Mouse (Mus musculus): ENCODE data around the gene Mrpl54. TPM values are rescaled to one million over a fixed set of nuclear protein-coding genes. Genes with fewer than 3 reads are reported as not detected.

Mrpl54 gene
- polyA plus RNA-seq, 1 experiment from 2014 or later: 206 TPM

DNA sequence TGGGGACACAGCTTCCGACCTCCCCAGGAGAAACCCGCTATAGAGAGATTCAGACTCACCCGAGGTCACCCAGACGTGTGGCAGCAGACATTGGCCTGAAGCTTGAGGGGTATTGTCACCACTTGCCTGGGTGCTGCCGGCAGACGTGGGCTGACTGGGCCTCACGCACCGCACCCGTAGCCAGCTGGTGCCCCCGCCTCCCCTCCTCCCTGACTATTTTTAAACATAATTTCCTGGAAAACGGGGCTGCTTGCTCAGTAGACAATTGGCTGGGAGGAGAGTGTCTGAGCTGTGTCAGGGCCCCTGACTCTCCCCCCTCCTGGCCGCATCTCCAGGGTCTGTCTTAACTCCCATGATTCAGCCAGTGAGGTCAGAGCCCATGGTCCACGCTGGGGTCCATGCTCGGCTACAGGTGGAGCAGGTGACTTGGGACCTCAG lies 36.1 kb upstream of the Mrpl54 start:
- Histone ChIP-seq H3K9ac (peak overlapping the region; percentile 31; the same call in 1 of the 2 replicates), H3K4me2 (replicated peaks) (no peak overlapping the region), H3K27ac (no peak overlapping the region), H3K9me3 (no peaks in the 10 kb centered on the region), H3K4me1 (peaks cover 11% of the 10 kb centered on the region), H3K27me3 (no peaks in the 10 kb centered on the region), H3K36me3 (peaks cover 24% of the 10 kb centered on the region), H3K4me3 (no peak overlapping the region)
- 77% methylated on average over 14 of the region's 14 CpGs for WGBS
- no peak for ATAC-seq (ENCODE audit: low FRiP score, low read depth)

DNA sequence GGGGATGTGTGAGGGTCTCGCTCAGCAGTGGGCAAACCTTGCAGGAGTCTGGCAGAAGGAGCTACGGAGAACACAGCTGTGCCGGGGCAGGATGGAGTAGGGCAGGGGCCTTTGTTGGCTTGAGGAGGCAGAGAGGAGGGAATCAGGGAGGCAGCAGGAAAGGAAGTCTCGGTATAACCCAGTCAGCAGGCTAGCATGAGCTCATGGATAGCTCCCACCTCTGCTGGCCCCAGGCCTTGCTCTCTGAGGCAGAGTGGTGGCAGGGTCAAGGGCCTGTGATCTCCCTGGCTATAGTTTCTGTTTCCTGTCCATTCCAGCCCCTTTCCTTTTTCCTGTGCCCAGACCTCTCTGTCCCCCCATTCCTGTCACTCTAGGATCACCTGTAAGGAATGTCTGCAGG lies 35.6 kb upstream of the Mrpl54 start:
- 73% methylated on average over 4 of the region's 4 CpGs for WGBS
- Histone ChIP-seq H3K9me3 (no peaks in the 10 kb centered on the region), H3K27ac (no peak overlapping the region; the same call in 1 of the 2 replicates), H3K4me2 (replicated peaks) (0 out of 2 replicates have a peak overlapping the region, but pooled peaks have one; percentile 9), H3K9ac (peak overlapping the region; percentile 40), H3K27me3 (no peaks in the 10 kb centered on the region), H3K36me3 (peaks cover 18% of the 10 kb centered on the region), H3K4me1 (peaks cover 16% of the 10 kb centered on the region), H3K4me3 (no peak overlapping the region)
- no peak for ATAC-seq (ENCODE audit: low FRiP score, low read depth)

DNA sequence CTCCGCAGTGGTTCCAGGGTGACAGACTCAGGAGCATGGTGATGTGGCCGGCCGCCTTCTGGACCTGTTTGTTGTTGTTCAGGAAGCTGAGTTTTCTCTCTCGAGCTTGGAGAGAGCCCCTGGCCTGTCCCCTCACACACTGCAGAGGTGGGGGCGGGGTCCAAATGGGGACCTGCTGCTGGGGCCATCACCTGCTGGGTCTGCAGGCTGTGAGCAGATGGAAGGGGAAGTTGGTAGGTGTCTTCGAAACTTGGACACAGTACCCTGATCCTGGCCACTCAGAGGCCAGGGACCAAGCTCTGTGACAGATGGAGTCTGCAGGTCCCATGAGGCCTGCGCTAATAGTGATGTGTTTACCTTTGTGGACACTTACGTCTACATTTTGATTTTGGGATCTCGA lies 34.6 kb upstream of the Mrpl54 start:
- no peak overlapping the region for H3K4me2 ChIP-seq (replicated peaks)
- no peak overlapping the region for H3K27ac ChIP-seq
- no peak overlapping the region for H3K9ac ChIP-seq
- ATAC-seq (ENCODE audit: low FRiP score, low read depth): no peak
- H3K27me3 ChIP-seq: no peaks in the 10 kb centered on the region
- 83% methylated on average over 9 of the region's 9 CpGs for WGBS
- H3K4me3 ChIP-seq: no peak overlapping the region
- peaks cover 17% of the 10 kb centered on the region for H3K4me1 ChIP-seq
- H3K9me3 ChIP-seq: no peaks in the 10 kb centered on the region
- peaks cover 9% of the 10 kb centered on the region for H3K36me3 ChIP-seq

DNA sequence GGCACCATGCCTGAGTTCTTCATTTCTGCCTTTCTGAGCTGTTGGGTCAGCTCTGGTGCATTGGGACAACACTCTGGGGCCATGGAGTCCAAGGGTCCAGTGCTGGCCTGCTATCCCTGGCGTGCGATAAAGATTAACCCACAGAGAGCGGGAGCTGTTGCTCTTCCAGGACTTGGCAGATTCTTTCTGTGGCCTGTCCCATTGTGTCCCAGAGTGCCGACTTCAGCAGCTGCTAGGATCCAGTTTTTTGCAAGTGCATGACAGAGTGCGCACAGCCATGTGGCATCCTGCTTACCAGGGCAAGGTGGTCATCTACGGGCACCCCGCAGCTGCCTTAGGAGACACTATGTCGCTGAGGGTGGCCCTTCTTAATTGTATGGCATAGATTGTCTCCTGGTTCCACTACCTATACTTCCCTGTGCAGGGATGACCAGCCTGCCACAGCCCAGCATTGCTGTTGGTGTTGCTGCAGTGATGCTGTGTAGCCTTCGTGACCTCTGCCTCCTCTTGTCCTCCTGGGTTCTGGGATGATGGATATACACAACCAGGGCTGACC lies 33.7 kb upstream of the Mrpl54 start:
- Histone ChIP-seq H3K9me3 (no peaks in the 10 kb centered on the region), H3K36me3 (no peaks in the 10 kb centered on the region; the same call in 1 of the 2 replicates), H3K4me2 (replicated peaks) (no peak overlapping the region), H3K4me3 (no peak overlapping the region), H3K27me3 (no peaks in the 10 kb centered on the region), H3K4me1 (peaks cover 21% of the 10 kb centered on the region), H3K9ac (peak overlapping the region; percentile 31; the same call in 1 of the 2 replicates), H3K27ac (no peak overlapping the region)
- no peak for ATAC-seq (ENCODE audit: low FRiP score, low read depth)
- 85% methylated on average over 9 of the region's 9 CpGs for WGBS

DNA sequence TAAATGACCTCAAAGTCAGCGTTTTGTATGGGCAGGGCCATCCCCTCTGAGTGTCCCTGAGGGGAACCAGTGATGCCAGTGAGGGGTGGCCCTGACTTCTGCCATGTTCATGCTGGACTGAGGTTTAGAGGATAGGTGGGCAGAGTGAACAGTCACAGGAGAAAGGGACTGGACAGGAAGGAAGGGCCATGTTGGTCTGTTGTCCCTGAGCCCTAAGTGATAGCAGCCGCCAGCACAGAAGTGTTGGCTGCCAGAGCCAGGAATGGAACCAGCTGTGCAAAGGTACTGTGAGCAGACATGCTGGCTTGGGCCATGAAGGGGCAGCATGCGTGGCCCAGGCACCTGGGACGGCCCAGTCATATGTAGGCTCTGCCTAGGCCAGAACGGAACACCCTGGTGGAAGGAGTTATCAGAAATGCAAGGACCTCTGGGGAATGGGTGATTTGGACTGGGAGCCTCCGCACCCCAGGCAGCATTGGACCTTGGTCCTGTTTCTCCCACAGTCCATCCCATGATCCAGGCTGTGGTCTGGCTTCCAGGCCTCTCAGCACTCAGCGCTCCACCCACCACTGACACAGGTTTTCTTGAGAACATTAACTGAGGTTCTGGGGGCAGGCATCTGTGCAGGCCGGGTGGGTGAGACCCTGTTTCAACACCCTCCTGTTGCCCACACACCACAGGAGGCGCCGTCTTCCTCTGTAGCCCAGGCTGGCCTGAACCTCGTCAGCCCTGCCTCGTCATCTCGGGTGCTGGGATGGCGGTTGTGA lies 33.0 kb upstream of the Mrpl54 start:
- H3K4me3 ChIP-seq: no peak overlapping the region
- H3K4me2 ChIP-seq (replicated peaks): no peak overlapping the region
- peaks cover 28% of the 10 kb centered on the region for H3K4me1 ChIP-seq
- 86% methylated on average over 14 of the region's 14 CpGs for WGBS
- no peaks in the 10 kb centered on the region; the same call in 1 of the 2 replicates for H3K36me3 ChIP-seq
- no peak for ATAC-seq (ENCODE audit: low FRiP score, low read depth)
- H3K9ac ChIP-seq: peak overlapping the region; percentile 31; the same call in 1 of the 2 replicates
- H3K27ac ChIP-seq: no peak overlapping the region
- no peaks in the 10 kb centered on the region for H3K9me3 ChIP-seq
- no peaks in the 10 kb centered on the region for H3K27me3 ChIP-seq

DNA sequence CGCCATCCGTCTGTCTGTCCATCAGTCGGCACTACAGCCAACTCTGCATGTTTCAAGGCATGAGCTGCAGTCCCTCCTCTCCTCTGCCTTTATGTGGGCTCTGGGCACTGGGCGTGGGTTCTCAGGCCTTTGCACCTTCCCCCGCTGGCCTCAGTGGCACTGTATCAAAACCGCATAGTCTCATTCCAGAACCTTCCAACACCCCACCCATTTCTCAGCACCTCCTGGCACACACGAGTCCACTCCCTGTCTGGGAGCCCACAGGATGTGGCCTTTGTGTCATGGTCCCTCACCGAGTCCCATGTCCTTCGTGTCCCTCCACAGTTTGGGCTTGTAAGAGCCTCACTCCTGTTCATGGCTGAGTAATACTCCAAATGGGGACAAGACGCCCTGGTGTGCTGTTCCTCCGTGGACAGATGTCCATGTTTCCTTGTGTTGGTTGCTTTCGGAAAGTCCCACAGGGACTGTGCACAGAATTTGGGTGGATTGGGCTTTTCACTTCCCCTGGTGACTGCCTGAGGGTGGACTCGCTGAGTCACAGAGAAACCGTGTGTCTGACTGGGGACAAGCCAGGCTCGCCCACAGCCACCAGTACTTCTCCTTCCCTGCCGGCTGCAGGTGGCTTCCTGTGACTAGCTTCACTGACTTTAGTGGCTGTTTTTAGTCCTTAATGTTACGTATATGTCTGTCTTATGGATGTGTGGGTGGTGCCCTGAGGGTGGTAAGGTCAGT lies 31.8 kb upstream of the Mrpl54 start:
- Histone ChIP-seq H3K4me2 (replicated peaks) (no peak overlapping the region), H3K27ac (no peak overlapping the region), H3K9ac (no peak overlapping the region), H3K36me3 (no peaks in the 10 kb centered on the region; the same call in 1 of the 2 replicates), H3K4me3 (no peak overlapping the region), H3K4me1 (peaks cover 40% of the 10 kb centered on the region), H3K27me3 (no peaks in the 10 kb centered on the region), H3K9me3 (no peaks in the 10 kb centered on the region)
- WGBS: 92% methylated on average over 17 of the region's 17 CpGs
- no peak for ATAC-seq (ENCODE audit: low FRiP score, low read depth)

DNA sequence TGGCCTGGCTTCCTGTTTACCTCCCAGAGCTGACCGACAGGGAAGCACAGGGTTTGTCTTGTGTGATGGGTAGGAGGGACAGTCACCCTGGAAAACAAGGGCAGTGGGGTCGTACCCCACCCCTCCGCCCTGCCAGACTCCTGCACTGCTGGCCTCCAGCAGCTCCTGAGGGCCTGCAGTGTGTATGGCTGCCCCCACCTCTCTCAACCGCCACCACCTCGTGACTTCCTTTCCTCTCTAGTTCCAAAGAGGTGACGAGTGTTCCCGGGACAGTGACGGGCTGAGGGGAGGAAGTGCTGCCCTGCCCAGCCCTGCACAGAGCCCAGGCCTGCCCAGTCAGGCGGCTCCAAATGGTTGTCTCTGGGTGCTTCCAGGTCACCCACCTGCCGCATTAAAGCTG lies 31.1 kb upstream of the Mrpl54 start:
- H3K27ac ChIP-seq: peak overlapping the region; percentile 33; the same call in 1 of the 2 replicates
- WGBS: 54% methylated on average over 10 of the region's 10 CpGs
- H3K9me3 ChIP-seq: no peaks in the 10 kb centered on the region
- H3K4me1 ChIP-seq: peaks cover 34% of the 10 kb centered on the region
- H3K4me3 ChIP-seq: no peak overlapping the region
- H3K9ac ChIP-seq: peak overlapping the region; percentile 35; the same call in 1 of the 2 replicates
- ATAC-seq (ENCODE audit: low FRiP score, low read depth): no peak
- H3K36me3 ChIP-seq: no peaks in the 10 kb centered on the region; the same call in 1 of the 2 replicates
- H3K4me2 ChIP-seq (replicated peaks): no peak overlapping the region
- H3K27me3 ChIP-seq: no peaks in the 10 kb centered on the region

DNA sequence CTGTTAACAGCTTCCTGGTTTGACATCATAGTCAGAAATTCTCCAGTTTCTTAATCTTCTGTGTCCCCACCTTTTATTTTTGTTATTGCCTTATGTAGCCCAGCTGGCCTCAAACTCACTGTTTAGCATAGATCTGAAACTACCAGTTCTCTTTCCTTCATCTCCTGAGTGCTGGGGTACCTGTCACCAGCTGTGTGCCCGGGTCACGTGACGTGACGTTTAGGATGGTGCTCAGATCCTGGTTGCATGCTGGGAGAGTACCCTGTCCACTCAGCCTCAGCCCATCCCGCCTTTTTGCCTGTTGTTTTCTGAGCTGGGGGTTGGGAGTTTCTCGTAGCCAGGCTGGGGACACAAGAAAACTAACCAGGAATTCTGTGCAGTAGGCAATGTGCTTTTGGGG lies 30.5 kb upstream of the Mrpl54 start:
- WGBS: 82% methylated on average over 6 of the region's 6 CpGs
- no peak overlapping the region for H3K4me3 ChIP-seq
- H3K27ac ChIP-seq: peak overlapping the region; percentile 33; the same call in 1 of the 2 replicates
- no peaks in the 10 kb centered on the region; the same call in 1 of the 2 replicates for H3K36me3 ChIP-seq
- no peak overlapping the region for H3K4me2 ChIP-seq (replicated peaks)
- peaks cover 32% of the 10 kb centered on the region for H3K4me1 ChIP-seq
- no peak overlapping the region for H3K9ac ChIP-seq
- H3K27me3 ChIP-seq: no peaks in the 10 kb centered on the region
- no peak for ATAC-seq (ENCODE audit: low FRiP score, low read depth)
- H3K9me3 ChIP-seq: no peaks in the 10 kb centered on the region

DNA sequence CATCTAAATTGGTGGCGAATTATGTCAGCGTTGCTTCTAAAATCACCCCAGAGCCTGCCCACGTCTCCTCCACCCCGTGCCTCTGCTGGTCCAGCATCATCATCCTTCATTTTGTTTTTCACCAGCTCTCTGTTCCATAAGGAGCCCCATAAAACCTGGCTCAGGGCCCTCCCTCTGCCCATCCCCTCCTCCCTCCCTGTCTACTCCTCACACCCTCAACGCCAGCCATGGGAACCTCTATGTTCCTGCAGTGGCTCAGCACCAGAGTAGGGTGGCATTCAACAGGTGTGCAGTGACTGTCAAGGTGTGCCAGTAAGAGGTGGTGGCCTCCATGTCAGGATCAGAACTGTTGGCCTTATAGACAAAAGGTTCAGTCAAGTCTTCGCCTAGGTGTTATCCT lies 28.5 kb upstream of the Mrpl54 start:
- WGBS: 81% methylated on average over 6 of the region's 6 CpGs
- no peak overlapping the region for H3K27ac ChIP-seq
- H3K4me2 ChIP-seq (replicated peaks): peak overlapping the region; percentile 91
- peaks cover 17% of the 10 kb centered on the region for H3K27me3 ChIP-seq
- no peak for ATAC-seq (ENCODE audit: low FRiP score, low read depth)
- peaks cover 44% of the 10 kb centered on the region for H3K4me1 ChIP-seq
- H3K9ac ChIP-seq: peak overlapping the region; percentile 86; the same call in 1 of the 2 replicates
- H3K4me3 ChIP-seq: no peak overlapping the region
- H3K36me3 ChIP-seq: no peaks in the 10 kb centered on the region
- no peaks in the 10 kb centered on the region for H3K9me3 ChIP-seq

DNA sequence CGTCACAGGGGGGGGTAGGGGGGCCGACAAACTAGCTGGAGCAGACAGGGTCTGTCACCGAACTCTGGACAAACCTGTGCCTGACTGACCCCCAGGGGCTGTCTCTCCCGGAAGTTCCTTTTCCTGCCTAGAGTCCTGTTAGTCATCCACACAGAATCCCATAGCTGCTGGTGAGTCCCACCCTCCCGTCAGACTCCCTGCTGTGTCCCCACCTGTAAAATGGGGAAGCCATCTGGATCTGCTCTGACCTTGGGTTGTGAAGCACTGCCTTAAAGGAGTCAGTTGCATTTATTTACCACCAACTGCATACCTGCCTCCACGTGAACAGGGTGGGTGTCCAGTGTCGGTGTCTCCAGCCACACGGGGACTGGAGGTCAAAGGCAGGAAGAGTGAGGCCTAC lies 27.7 kb upstream of the Mrpl54 start:
- Histone ChIP-seq H3K27ac (no peak overlapping the region), H3K9me3 (no peaks in the 10 kb centered on the region), H3K9ac (peak overlapping the region; percentile 86), H3K36me3 (no peaks in the 10 kb centered on the region), H3K4me2 (replicated peaks) (peak overlapping the region; percentile 91), H3K4me1 (peaks cover 49% of the 10 kb centered on the region), H3K27me3 (peaks cover 24% of the 10 kb centered on the region), H3K4me3 (peak overlapping the region; percentile 79)
- no peak for ATAC-seq (ENCODE audit: low FRiP score, low read depth)
- WGBS: 33% methylated on average over 8 of the region's 8 CpGs

DNA sequence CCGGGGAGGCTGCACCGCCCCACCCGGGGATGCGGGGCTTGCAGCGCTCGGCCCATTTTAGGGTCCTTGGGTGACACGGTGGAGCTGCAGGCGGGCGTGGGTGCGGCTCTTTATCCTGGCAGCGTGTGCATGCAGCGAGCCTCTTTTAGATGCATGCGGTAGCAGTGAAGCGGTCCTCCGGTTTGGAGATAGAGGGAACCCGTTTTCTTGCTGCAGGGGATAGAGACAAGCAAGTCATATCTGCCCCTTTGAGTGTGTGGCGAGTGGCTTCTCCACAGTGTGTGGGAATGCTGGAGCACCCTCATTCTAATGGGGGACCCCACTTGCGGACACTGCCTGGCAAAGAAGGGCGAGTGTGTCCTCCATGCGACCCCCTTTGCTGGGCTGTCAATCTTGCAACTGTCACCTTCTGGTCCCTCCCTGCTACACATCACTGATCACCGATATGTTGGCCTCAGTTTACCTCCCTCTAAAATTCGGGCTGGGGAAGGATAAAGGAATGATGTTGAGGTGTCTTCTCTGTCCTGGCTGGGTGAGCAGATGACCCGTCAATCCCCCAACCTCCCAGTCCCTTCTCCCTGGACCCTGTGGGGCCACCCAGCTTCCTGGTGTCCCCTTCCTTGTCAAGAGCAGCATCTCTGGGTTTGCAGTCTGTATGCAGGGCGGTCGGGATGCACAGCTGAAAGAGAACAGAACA lies 26.7 kb upstream of the Mrpl54 start:
- Histone ChIP-seq H3K4me1 (peaks cover 50% of the 10 kb centered on the region), H3K27ac (peak overlapping the region; percentile 85)
- no peak for ATAC-seq (ENCODE audit: low FRiP score, low read depth)

More for the DNA sequence above, 26.7 kb upstream of the Mrpl54 start:
- peak overlapping the region; percentile 91 for H3K4me2 ChIP-seq (replicated peaks)
- H3K4me3 ChIP-seq: peak overlapping the region; percentile 79
- no peaks in the 10 kb centered on the region for H3K36me3 ChIP-seq
- H3K27me3 ChIP-seq: peaks cover 27% of the 10 kb centered on the region
- H3K9ac ChIP-seq: peak overlapping the region; percentile 86
- no peaks in the 10 kb centered on the region for H3K9me3 ChIP-seq
- WGBS: 3% methylated on average over 25 of the region's 25 CpGs

Data from limb, embryonic 13.5 days (tissue).